Mouse (Mus musculus): ENCODE results near the gene Hoxc12. TPM values are rescaled to one million over a fixed set of nuclear protein-coding genes. Genes with fewer than 3 reads are reported as not detected.

The Hoxc12 gene
- polyA plus RNA-seq, 1 experiment = not detected

GRCm38 (mm10) chr15:102922636-102923500 lies 13.7 kb upstream of the Hoxc12 start:
- H3K4me3 ChIP-seq (replicated peaks; ENCODE audit: insufficient read depth, low read depth, low read length) = no peak overlapping the region
- 14% methylated on average over 6 of the region's 6 CpGs for WGBS
- TF ChIP-seq POLR2A (IDR thresholded peaks at IDR 0.05; ENCODE audit: borderline replicate concordance, insufficient read depth, low read length) (no peak), CTCF (IDR thresholded peaks at IDR 0.05; ENCODE audit: borderline replicate concordance, insufficient read depth, low read depth, low read length) (no peak)
- H3K27me3 ChIP-seq (ENCODE audit: control insufficient read depth, insufficient read depth, low read length) = peaks cover 21% of the 10 kb centered on the region; the same call in 1 of the 2 replicates
- H3K4me1 ChIP-seq (ENCODE audit: control insufficient read depth, insufficient read depth, low read length) = no peaks in the 10 kb centered on the region
- no peak for DNase-seq
- H3K27ac ChIP-seq (ENCODE audit: insufficient read depth, low read length) = no peak overlapping the region

- Histone ChIP-seq H3K4me3 (replicated peaks; ENCODE audit: insufficient read depth, low read depth, low read length) (no peak overlapping the region), H3K27ac (ENCODE audit: insufficient read depth, low read length) (no peak overlapping the region), H3K27me3 (ENCODE audit: control insufficient read depth, insufficient read depth, low read length) (peaks cover 6% of the 10 kb centered on the region; the same call in 1 of the 2 replicates), H3K4me1 (ENCODE audit: control insufficient read depth, insufficient read depth, low read length) (no peaks in the 10 kb centered on the region)
- 2% methylated on average over 40 of the region's 40 CpGs for WGBS
- no peak for DNase-seq
- TF ChIP-seq CTCF (IDR thresholded peaks at IDR 0.05; ENCODE audit: borderline replicate concordance, insufficient read depth, low read depth, low read length) (no peak), POLR2A (IDR thresholded peaks at IDR 0.05; ENCODE audit: borderline replicate concordance, insufficient read depth, low read length) (no peak)
Observed at GRCm38 (mm10) chr15:102927032-102927645, 9.4 kb upstream of the Hoxc12 start.

GRCm38 (mm10) chr15:102931706-102932358 lies 4.7 kb upstream of the Hoxc12 start:
- 3% methylated on average over 23 of the region's 23 CpGs for WGBS
- Histone ChIP-seq H3K4me3 (replicated peaks; ENCODE audit: insufficient read depth, low read depth, low read length) (no peak overlapping the region), H3K27ac (ENCODE audit: insufficient read depth, low read length) (no peak overlapping the region), H3K4me1 (ENCODE audit: control insufficient read depth, insufficient read depth, low read length) (no peaks in the 10 kb centered on the region), H3K27me3 (ENCODE audit: control insufficient read depth, insufficient read depth, low read length) (peaks cover 8% of the 10 kb centered on the region; the same call in 1 of the 2 replicates)
- TF ChIP-seq CTCF (IDR thresholded peaks at IDR 0.05; ENCODE audit: borderline replicate concordance, insufficient read depth, low read depth, low read length) (no peak), POLR2A (IDR thresholded peaks at IDR 0.05; ENCODE audit: borderline replicate concordance, insufficient read depth, low read length) (no peak)
- no peak for DNase-seq

- DNase-seq = no peak
- H3K4me1 ChIP-seq (ENCODE audit: control insufficient read depth, insufficient read depth, low read length) = no peaks in the 10 kb centered on the region
- peaks cover 6% of the 10 kb centered on the region; the same call in 1 of the 2 replicates for H3K27me3 ChIP-seq (ENCODE audit: control insufficient read depth, insufficient read depth, low read length)
- no peak overlapping the region for H3K27ac ChIP-seq (ENCODE audit: insufficient read depth, low read length)
- no peak overlapping the region for H3K4me3 ChIP-seq (replicated peaks; ENCODE audit: insufficient read depth, low read depth, low read length)
- TF ChIP-seq CTCF (IDR thresholded peaks at IDR 0.05; ENCODE audit: borderline replicate concordance, insufficient read depth, low read depth, low read length) = no peak
- TF ChIP-seq POLR2A (IDR thresholded peaks at IDR 0.05; ENCODE audit: borderline replicate concordance, insufficient read depth, low read length) = no peak
- WGBS = 2% methylated on average over 12 of the region's 12 CpGs
Observed at GRCm38 (mm10) chr15:102934438-102934837, 2.1 kb upstream of the Hoxc12 start.

GRCm38 (mm10) chr15:102934897-102935296 lies 1.7 kb upstream of the Hoxc12 start:
- DNase-seq = no peak
- under 1% methylated on average over 27 of the region's 27 CpGs for WGBS
- H3K27ac ChIP-seq (ENCODE audit: insufficient read depth, low read length) = no peak overlapping the region
- no peak for TF ChIP-seq POLR2A (IDR thresholded peaks at IDR 0.05; ENCODE audit: borderline replicate concordance, insufficient read depth, low read length)
- no peak for TF ChIP-seq CTCF (IDR thresholded peaks at IDR 0.05; ENCODE audit: borderline replicate concordance, insufficient read depth, low read depth, low read length)
- H3K4me3 ChIP-seq (replicated peaks; ENCODE audit: insufficient read depth, low read depth, low read length) = no peak overlapping the region
- peaks cover 6% of the 10 kb centered on the region; the same call in 1 of the 2 replicates for H3K27me3 ChIP-seq (ENCODE audit: control insufficient read depth, insufficient read depth, low read length)
- H3K4me1 ChIP-seq (ENCODE audit: control insufficient read depth, insufficient read depth, low read length) = no peaks in the 10 kb centered on the region

- TF ChIP-seq CTCF (IDR thresholded peaks at IDR 0.05; ENCODE audit: borderline replicate concordance, insufficient read depth, low read depth, low read length) (no peak), POLR2A (IDR thresholded peaks at IDR 0.05; ENCODE audit: borderline replicate concordance, insufficient read depth, low read length) (no peak)
- DNase-seq = no peak
- Histone ChIP-seq H3K4me3 (replicated peaks; ENCODE audit: insufficient read depth, low read depth, low read length) (no peak overlapping the region), H3K27me3 (ENCODE audit: control insufficient read depth, insufficient read depth, low read length) (peaks cover 7% of the 10 kb centered on the region; the same call in 1 of the 2 replicates), H3K4me1 (ENCODE audit: control insufficient read depth, insufficient read depth, low read length) (no peaks in the 10 kb centered on the region), H3K27ac (ENCODE audit: insufficient read depth, low read length) (no peak overlapping the region)
- WGBS = under 1% methylated on average over 50 of the region's 50 CpGs
Observed at GRCm38 (mm10) chr15:102937036-102937666, 594 bp downstream of the Hoxc12 start.

All from cerebellum, adult 2 months (tissue).